Mouse (Mus musculus): ENCODE measurements at regions not wholly inside any gene's neighbourhood (a gene's known extent, or its start where the extent isn't known, plus 50 kb on each side); places are given as distances from the start of the nearest gene placed in this dataset.

DNA sequence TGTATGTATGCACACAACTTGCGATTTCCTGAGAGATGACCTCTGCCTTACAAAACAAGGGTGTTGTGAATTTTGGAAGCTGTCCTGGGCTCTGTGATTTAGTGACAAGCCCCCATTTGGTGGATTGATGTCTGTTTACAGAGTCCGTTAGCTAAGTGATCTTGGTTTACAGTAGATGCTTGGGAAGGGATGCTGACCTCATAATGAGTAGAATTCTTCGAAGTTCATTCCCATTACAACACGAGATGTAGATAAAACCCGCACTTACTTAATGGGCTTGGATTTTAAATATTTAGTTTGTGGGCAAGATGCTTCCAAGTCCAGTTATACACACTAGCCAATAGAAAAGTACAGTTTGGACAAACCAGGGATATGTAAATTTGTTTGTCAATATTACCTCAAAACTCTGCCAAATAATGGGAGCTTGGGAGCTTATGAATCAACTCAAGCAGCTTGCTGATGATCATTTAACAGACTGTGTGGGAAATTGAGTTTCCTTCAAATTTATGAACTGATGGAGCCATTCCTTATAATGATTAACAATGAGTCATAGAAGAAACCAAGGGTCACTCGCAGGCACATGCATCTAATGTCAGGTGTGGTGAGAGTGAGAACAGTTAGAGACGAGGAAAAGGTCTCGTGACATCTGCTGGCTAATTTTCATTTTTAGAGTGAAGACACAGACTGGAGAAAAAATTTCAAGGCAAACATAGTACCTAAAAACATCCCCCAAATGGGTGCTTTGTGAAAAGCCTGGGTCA lies 187.4 kb upstream of the Gm15217 start:
- ATAC-seq (replicated peaks; ENCODE audit: low read depth, poor library complexity, severe bottlenecking) = no peak

- ATAC-seq (replicated peaks; ENCODE audit: low read depth, poor library complexity, severe bottlenecking) = no peak
Measured at GRCm38 (mm10) chr14:46193577-46193976, 185.6 kb upstream of the Gm15217 start.

DNA sequence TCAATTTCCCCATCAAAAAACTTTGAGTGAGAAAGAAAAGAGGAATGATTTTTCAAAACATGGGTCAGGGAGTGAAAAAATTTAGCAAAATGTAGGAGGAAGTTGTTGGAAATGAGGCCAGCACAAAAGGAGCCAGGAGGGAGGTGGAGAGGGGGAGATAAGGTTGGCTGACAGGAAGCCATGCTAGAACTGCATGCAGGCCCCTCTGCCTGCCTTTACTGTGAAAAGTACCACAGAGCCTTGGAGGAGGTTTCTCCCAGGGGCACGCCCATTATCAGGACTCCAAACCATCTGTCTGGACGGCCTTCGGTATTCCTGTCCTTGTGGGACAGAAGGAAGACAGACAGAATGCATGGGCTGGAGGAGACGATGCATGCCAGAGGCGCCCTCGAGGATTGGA lies 183.3 kb upstream of the Gm15217 start:
- peak; percentile 77 for ATAC-seq (replicated peaks; ENCODE audit: low read depth, poor library complexity, severe bottlenecking)

DNA sequence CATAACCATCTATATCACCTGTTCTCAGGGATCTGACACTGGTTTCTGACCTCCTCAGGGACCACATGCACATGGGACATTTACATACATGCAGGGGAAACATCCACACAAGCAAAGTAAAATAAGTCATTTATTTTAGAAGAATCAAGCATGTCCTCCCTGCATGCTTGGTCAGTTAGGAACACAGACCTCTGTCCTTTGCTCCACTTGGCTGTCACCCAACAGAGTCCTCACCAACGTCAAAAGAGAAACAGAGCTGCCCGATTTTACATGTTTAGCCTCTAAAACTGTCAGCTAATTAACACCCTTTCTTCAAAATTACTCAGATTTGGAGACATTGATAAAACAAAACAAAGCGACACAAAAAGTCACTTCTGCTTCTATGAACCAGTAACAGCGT lies 176.4 kb upstream of the Gm15217 start:
- no peak for ATAC-seq (replicated peaks; ENCODE audit: low read depth, poor library complexity, severe bottlenecking)

DNA sequence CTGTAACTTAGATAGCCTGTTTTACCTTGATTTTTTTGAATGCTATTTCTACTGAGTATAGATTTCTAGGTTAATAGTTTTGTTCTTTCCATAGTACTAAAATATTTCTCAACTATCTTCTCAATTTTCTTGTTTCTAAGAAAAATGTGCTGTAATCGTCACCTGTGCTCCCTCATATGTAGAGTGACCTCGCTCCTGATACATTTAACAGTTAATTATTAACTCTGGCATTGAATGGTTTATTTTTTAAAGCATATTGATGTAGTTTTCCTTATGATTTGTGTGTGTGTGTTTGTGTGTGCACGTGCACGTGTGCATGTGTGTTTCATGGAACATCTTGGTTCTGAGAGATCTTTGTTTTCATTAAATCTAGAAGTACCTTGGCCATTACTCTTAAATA lies 158.7 kb upstream of the Gm15217 start:
- ATAC-seq (replicated peaks; ENCODE audit: low read depth, poor library complexity, severe bottlenecking) = no peak

GRCm38 (mm10) chr14:46221897-46222669 lies 157.1 kb upstream of the Gm15217 start:
- ATAC-seq (replicated peaks; ENCODE audit: low read depth, poor library complexity, severe bottlenecking) = no peak

- no peak for ATAC-seq (replicated peaks; ENCODE audit: low read depth, poor library complexity, severe bottlenecking)
Measured at GRCm38 (mm10) chr14:46223008-46223407, 156.2 kb upstream of the Gm15217 start.

DNA sequence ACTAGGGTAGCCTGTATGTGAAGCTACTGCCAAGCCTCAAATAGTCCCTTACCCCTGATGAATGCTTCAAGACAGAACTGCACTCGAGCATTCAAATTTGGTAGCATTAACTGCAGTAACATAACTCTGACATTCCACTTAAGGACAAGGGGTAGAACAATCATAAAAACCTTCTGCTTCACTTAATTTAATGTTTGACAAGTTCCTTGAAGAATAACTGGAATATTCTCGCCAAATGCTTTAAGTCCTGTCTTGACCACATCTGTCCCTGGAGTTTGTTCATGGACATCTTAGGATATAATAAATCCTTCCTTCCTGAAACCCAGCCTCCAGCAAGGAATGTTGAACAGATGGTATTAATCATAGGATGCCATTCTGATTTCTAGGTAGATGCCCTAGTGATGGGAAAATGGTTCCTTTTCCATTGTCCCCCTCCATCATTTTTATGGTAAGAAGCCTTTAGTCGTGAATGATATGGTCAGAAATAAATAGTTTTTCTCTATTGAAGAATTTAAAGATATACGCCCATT lies 154.7 kb upstream of the Gm15217 start:
- no peak for ATAC-seq (replicated peaks; ENCODE audit: low read depth, poor library complexity, severe bottlenecking)

DNA sequence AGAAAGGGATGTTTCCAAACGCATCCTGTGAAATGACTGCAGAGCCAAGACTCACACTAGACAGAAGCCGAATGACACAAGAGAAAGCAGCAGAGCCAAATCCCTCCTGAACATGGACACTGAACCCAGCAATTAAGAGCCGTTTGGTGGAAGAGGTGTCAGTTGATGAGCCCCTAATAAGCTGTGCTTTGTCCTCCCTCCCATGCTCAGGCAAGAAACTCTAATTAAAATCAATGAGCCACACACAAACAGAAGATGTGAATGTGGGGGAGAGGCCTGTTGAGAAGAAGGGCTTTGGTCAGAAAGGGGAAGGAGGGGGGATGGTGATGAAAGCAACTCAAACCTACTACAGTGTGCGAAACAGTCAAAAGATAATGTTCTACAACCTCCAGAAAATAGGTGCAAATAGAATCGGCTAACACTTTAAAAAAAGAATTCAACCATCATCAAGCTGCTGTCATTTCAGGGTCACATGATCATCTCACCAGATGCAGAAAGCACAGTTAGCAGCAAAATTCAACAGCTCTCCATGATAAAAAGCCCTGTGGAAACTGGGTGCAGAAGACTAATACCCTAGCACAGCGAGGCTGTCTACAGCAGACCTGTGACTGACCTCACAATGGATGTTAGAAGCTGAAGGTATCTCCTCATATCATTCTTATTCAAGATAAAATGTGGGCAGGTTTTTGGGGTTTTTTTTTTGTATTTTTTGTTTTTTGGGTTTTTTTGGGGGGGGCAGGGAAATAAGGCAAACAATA lies 153.2 kb upstream of the Gm15217 start:
- no peak for ATAC-seq (replicated peaks; ENCODE audit: low read depth, poor library complexity, severe bottlenecking)

GRCm38 (mm10) chr14:46234040-46234439 lies 145.2 kb upstream of the Gm15217 start:
- no peak for ATAC-seq (replicated peaks; ENCODE audit: low read depth, poor library complexity, severe bottlenecking)

DNA sequence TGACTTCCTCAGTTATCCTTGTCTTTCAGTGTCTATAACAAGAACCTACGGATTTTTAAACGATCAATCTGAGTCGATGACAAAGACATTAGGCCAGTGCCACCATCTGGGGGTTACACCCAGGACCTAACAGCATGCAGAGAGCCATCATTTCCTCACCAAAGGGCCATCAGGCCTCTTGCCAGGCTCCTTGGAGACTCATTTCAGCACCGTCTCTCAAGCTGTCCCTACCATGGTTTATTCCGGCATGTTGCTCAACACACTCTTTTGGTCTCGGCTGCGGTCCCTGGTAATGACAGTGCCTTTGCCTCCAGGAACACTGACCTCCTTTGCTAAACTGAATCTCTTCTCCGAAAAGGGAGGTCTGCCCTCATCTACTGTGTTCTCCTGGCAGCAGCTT lies 144.4 kb upstream of the Gm15217 start:
- no peak for ATAC-seq (replicated peaks; ENCODE audit: low read depth, poor library complexity, severe bottlenecking)

DNA sequence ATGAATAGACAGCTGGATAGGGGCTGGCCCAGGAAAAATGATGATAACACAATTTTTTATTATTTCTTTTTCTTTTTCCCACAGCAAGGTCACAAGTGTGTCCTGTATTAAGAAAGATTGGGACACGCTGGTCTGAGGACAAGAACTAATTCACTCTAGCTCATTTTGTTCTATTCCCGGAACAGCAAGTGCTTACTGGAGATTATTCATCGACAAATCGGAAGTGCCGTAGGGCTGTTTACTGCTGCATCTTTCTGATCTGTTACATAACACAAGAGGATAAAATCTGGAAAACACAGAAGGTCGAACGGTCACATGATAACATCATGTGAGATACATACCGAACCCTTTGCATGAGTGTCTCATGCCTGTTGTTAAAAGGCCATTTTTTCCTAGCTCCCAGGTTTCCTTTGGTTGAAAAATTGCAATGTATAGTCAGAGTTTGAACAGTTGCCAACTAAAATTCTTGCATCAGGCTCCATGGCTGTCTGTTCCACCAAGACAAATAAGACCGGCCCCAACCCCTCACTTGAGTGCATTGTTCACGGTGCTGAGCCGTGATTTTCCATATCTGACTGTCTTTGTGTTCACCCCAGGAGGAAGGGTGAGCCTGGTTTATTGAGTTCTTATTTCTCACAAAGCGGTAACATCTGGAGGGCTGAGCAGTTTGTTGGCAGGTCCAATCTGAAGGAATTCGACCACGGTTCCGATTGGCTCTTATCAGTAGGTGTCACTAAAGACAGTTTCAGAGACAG lies 139.0 kb upstream of the Gm15217 start:
- ATAC-seq (replicated peaks; ENCODE audit: low read depth, poor library complexity, severe bottlenecking) = no peak

DNA sequence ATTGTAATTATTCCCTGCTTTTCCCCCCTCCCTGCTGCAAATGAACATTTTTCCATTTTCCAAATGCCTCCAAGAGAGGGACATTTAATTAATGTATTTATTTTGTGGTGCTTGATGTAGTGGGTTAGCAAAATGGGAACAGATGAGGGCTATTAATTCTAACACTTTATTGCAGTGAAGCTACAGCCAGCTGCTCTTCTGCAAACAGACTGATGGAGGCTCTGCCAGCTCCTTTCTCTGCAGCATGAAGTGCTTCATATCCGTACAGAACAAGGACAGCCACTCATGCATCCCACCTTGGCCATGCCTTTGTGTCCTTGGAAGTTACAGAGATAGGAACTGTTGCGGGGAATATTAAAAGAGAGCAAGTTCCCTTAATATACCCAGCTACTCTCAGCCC lies 138.3 kb upstream of the Gm15217 start:
- no peak for ATAC-seq (replicated peaks; ENCODE audit: low read depth, poor library complexity, severe bottlenecking)

DNA sequence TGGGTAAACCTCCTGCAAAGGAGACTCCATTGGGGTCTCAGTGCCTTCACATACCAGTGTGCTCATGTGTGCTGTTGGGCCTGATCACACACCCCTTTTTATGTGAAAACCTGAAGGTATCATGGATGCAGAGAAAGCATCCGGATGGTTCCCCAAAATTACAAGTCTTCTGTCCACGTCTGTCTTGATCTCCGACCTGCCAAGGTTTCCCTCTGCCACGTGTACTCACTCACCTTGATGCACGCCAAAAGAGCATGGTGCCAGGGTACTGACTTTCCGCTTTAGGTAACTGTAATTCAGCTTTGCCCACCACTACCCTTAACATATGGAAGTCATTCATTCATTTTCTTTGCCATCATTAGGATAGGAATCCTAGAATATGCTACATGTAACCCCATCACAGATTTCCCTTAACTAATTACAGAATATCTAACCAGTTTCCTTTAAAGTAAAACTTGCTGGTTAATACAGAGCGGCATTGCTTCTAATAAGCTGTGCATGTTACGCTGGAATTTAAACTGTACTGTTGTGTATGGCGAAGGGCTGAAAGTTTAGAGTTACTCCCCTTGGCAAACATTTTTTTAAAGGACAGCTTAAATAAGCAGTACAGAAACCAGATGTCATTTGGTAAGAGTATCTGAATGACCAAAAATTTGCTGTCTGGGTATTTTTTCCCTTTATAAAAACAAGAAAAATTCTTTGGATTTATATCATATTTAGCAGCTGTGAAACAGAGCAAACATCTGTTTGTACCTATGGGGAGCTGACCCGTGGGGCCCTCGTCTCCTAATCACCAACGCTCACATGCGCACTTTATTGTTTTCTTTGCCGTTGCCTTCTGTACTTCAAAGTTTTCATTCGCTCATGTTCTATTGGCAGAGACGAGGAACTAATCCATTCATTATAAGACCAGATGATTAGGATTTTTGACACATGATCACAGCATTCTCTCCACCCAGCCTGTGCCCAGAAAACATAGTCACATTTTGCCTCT lies 131.4 kb upstream of the Gm15217 start:
- ATAC-seq (replicated peaks; ENCODE audit: low read depth, poor library complexity, severe bottlenecking) = no peak

- ATAC-seq (replicated peaks; ENCODE audit: low read depth, poor library complexity, severe bottlenecking) = no peak
Measured at GRCm38 (mm10) chr14:46249141-46249540, 130.1 kb upstream of the Gm15217 start.

DNA sequence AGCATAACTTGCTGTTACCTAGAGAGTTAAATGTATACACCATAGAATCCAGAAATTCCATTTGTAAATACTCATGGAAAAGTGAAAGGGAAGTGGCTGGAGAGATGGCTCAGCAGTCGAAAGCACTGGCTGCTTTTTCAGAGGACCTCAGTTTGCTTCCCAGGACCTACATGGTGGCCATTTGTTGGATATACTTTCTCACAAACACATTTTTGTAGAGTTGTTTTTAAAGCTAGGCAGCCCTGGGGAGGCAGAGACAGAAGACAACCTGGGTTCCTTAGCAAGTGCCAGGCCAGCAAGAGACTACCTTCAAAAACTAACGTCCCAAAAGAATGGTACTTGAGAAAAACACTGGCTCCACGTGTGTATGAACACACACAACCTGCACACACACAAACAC lies 124.0 kb upstream of the Gm15217 start:
- no peak for ATAC-seq (replicated peaks; ENCODE audit: low read depth, poor library complexity, severe bottlenecking)

GRCm38 (mm10) chr14:46256336-46256735 lies 122.9 kb upstream of the Gm15217 start:
- no peak for ATAC-seq (replicated peaks; ENCODE audit: low read depth, poor library complexity, severe bottlenecking)

DNA sequence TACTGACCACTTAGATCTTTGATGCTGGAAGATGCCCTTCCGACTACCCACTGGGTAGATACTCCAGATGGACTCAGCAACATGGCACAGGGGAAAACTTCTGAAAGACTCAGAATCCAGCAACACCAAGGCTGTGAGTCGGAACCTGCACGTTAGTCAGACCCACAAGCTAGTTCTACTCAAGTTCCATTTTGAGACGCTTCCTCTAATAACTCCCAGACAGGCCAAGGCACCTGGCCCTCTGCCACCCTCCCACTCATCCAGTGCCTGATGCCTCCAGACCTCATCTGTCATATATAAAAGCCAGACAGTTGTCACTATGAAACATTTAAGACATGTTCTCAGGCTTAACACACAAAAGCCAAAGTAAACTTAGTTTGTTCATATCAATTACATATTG lies 121.9 kb upstream of the Gm15217 start:
- ATAC-seq (replicated peaks; ENCODE audit: low read depth, poor library complexity, severe bottlenecking) = no peak

DNA sequence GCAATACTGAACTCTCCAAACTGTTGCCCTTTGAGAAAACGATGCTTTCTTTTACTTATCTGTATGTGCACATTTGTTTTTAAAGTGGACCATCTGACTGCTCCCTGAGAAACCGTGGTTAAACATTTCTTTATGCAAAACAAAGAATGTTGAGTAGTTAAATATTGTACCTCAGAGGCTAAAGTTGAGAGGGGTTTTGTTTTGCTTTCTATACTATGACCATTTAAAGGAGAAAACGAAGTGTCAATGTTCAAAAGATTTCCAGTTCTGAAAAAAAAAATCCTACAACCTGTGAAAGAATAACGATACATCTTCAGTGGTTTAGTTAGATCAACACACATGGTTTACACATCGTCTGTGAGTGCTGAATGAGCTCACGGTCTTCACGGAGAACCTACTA lies 120.7 kb upstream of the Gm15217 start:
- ATAC-seq (replicated peaks; ENCODE audit: low read depth, poor library complexity, severe bottlenecking) = no peak
